Mouse (Mus musculus) layer of hippocampus, postnatal 14 days (tissue): Measurements from ENCODE around the gene Magix. TPM values are rescaled to one million over a fixed set of nuclear protein-coding genes. Genes with fewer than 3 reads are reported as not detected.
"Not testable (repeated sequence)": the region's sequence is repeated elsewhere in the genome, so short reads cannot be mapped to it uniquely, and the experiment has no call there.

Experiments
- DNase-seq, 2 experiments: peaks; one replicate each; pipeline ENCODE4 v3.0.0; 2021 to 2022; ENCODE audit warnings: low spot score in 2 of 2, mixed read lengths in 1 of 2
- long read RNA-seq, 2 experiments: library from polyadenylated mRNA; stranded (forward); transcript quantifications; one replicate each; pipeline ENCODE4 v2.0.0; 2021
- total RNA-seq, 2 experiments: library from RNA; stranded (reverse); gene quantifications; 2 replicates each; pipeline ENCODE4 v1.2.3; 2021

Magix gene
- total RNA-seq: under 1 TPM; 0.25 to 0.31 TPM
- long read RNA-seq, experiment 1: 0 reads
- long read RNA-seq, experiment 2: 0 reads

GRCm38 (mm10) chrX:7680864-7681263, at the start of gene Magix:
Gene Magix, minus strand, starts transcription at chrX:7681251.
- DNase-seq: no peak

- no peak for DNase-seq
Measured at GRCm38 (mm10) chrX:7728922-7729265, 47.8 kb upstream of the Magix start.

GRCm38 (mm10) chrX:7728215-7728921, 47.3 kb upstream of the Magix start, which contains the start of gene Praf2:
Gene Praf2, plus strand, starts transcription at chrX:7728439.
- DNase-seq: peak; percentile 75 to 83

- DNase-seq: no peak
Measured at GRCm38 (mm10) chrX:7727176-7727575, 46.1 kb upstream of the Magix start.

GRCm38 (mm10) chrX:7725841-7726240, 44.8 kb upstream of the Magix start:
- DNase-seq: no peak

- DNase-seq: no peak
Measured at GRCm38 (mm10) chrX:7724135-7724534, 43.1 kb upstream of the Magix start.

- no peak for DNase-seq
Measured at GRCm38 (mm10) chrX:7722691-7723090, 41.6 kb upstream of the Magix start.

GRCm38 (mm10) chrX:7722282-7722611, 41.2 kb upstream of the Magix start:
- no peak for DNase-seq

GRCm38 (mm10) chrX:7721514-7722281, 40.6 kb upstream of the Magix start, which contains the start of gene Gm45208:
Gene Gm45208, plus strand, starts transcription at chrX:7722245.
- peak; percentile 62 to 80 for DNase-seq

- not testable (repeated sequence) for DNase-seq
Measured at GRCm38 (mm10) chrX:7716058-7716457, 35.0 kb upstream of the Magix start.

- DNase-seq: peak; percentile 89 to 96
Measured at GRCm38 (mm10) chrX:7714135-7714899, 33.3 kb upstream of the Magix start, which contains the start of gene Wdr45. Gene Wdr45, plus strand, starts transcription at chrX:7714333.

- not testable (repeated sequence) for DNase-seq
Measured at GRCm38 (mm10) chrX:7713764-7714134, 32.7 kb upstream of the Magix start.

GRCm38 (mm10) chrX:7696954-7697381, 15.9 kb upstream of the Magix start, which contains the start of gene Gpkow:
Gene Gpkow, plus strand, starts transcription at chrX:7697131.
- DNase-seq: peak; percentile 64 to 90

GRCm38 (mm10) chrX:7696520-7696919, 15.5 kb upstream of the Magix start:
- DNase-seq: no peak

GRCm38 (mm10) chrX:7692862-7693261, 11.8 kb upstream of the Magix start:
- DNase-seq: no peak

- no peak for DNase-seq
Measured at GRCm38 (mm10) chrX:7690486-7690885, 9.4 kb upstream of the Magix start.

GRCm38 (mm10) chrX:7688321-7688720, 7.3 kb upstream of the Magix start:
- no peak for DNase-seq

GRCm38 (mm10) chrX:7680057-7680412, 1.0 kb downstream of the Magix start:
- DNase-seq: no peak

GRCm38 (mm10) chrX:7679405-7680056, 1.5 kb downstream of the Magix start:
- peak; percentile 80 to 83 for DNase-seq

GRCm38 (mm10) chrX:7678986-7679385, 2.1 kb downstream of the Magix start:
- no peak for DNase-seq

GRCm38 (mm10) chrX:7675001-7675380, 6.1 kb downstream of the Magix start:
- no peak for DNase-seq
